Mouse (Mus musculus): ENCODE measurements around the gene Actr8.

The Actr8 gene

GRCm38 (mm10) chr14:29978254-29979204 is at the start of gene Actr8:
Gene Actr8, plus strand, starts transcription at chr14:29978337.
- in situ Hi-C loops (cut with MseI, MboI), result no loop called here

- in situ Hi-C loops (cut with MseI, MboI), result loop anchor here (25.0 kb wide), 4 partner anchors 217 to 817 kb away; partner anchors contain the start of gene Cacna2d3 (in 1 of the 2)
Measured at GRCm38 (mm10) chr14:29928966-29929365, 49.2 kb upstream of the Actr8 start.

- in situ Hi-C loops (cut with MseI, MboI), result loop anchor here (25.0 kb wide), 4 partner anchors 223 to 823 kb away; partner anchors contain the start of gene Cacna2d3 (in 1 of the 2)
Measured at GRCm38 (mm10) chr14:29935516-29935915, 42.6 kb upstream of the Actr8 start.

GRCm38 (mm10) chr14:29937466-29937865 is 40.7 kb upstream of the Actr8 start:
- in situ Hi-C loops (cut with MseI, MboI), result loop anchor here (25.0 kb wide), 4 partner anchors 225 to 825 kb away; partner anchors contain the start of gene Cacna2d3 (in 1 of the 2)

- in situ Hi-C loops (cut with MseI, MboI), result loop anchor here (25.0 kb wide), 4 partner anchors 227 to 827 kb away; partner anchors contain the start of gene Cacna2d3 (in 1 of the 2)
Measured at GRCm38 (mm10) chr14:29939600-29940312, 38.4 kb upstream of the Actr8 start.

- in situ Hi-C loops (cut with MseI, MboI), result loop anchor here (25.0 kb wide), 4 partner anchors 228 to 828 kb away; partner anchors contain the start of gene Cacna2d3 (in 1 of the 2)
Measured at GRCm38 (mm10) chr14:29940313-29940812, 37.8 kb upstream of the Actr8 start.

GRCm38 (mm10) chr14:29940877-29941276 is 37.3 kb upstream of the Actr8 start:
- in situ Hi-C loops (cut with MseI, MboI), result loop anchor here (25.0 kb wide), 4 partner anchors 229 to 829 kb away; partner anchors contain the start of gene Cacna2d3 (in 1 of the 2)

- in situ Hi-C loops (cut with MseI, MboI), result loop anchor here (25.0 kb wide), 4 partner anchors 235 to 835 kb away; partner anchors contain the start of gene Cacna2d3 (in 1 of the 2)
Measured at GRCm38 (mm10) chr14:29946761-29947309, 31.3 kb upstream of the Actr8 start.

- in situ Hi-C loops (cut with MseI, MboI), result no loop called here
Measured at GRCm38 (mm10) chr14:29950805-29951204, 27.3 kb upstream of the Actr8 start.

- in situ Hi-C loops (cut with MseI, MboI), result no loop called here
Measured at GRCm38 (mm10) chr14:29957393-29957792, 20.7 kb upstream of the Actr8 start.

GRCm38 (mm10) chr14:29967611-29968010 is 10.5 kb upstream of the Actr8 start:
- in situ Hi-C loops (cut with MseI, MboI), result no loop called here

GRCm38 (mm10) chr14:29968075-29968821 is 9.9 kb upstream of the Actr8 start, which contains the start of gene Selenok:
Gene Selenok, plus strand, starts transcription at chr14:29968308.
- in situ Hi-C loops (cut with MseI, MboI), result no loop called here

- in situ Hi-C loops (cut with MseI, MboI), result no loop called here
Measured at GRCm38 (mm10) chr14:29971446-29971845, 6.7 kb upstream of the Actr8 start.

- in situ Hi-C loops (cut with MseI, MboI), result no loop called here
Measured at GRCm38 (mm10) chr14:29971993-29972392, 6.1 kb upstream of the Actr8 start.

GRCm38 (mm10) chr14:29976927-29977326 is 1.2 kb upstream of the Actr8 start:
- in situ Hi-C loops (cut with MseI, MboI), result no loop called here

GRCm38 (mm10) chr14:29980447-29981205 is 2.5 kb downstream of the Actr8 start:
- in situ Hi-C loops (cut with MseI, MboI), result no loop called here

GRCm38 (mm10) chr14:29986096-29986495 is 8.0 kb downstream of the Actr8 start:
- in situ Hi-C loops (cut with MseI, MboI), result no loop called here

- in situ Hi-C loops (cut with MseI, MboI), result no loop called here
Measured at GRCm38 (mm10) chr14:29987276-29987675, 9.1 kb downstream of the Actr8 start.

GRCm38 (mm10) chr14:29987739-29988138 is 9.6 kb downstream of the Actr8 start:
- in situ Hi-C loops (cut with MseI, MboI), result no loop called here

GRCm38 (mm10) chr14:29988337-29988736 is 10.2 kb downstream of the Actr8 start:
- in situ Hi-C loops (cut with MseI, MboI), result no loop called here
